Mouse (Mus musculus): ENCODE results near the gene B3galt4. TPM values are rescaled to one million over a fixed set of nuclear protein-coding genes. Genes with fewer than 3 reads are reported as not detected.

The B3galt4 gene
- total and polyA plus RNA-seq, 2 experiments from 2014 or later = 0.53 to 6.1 TPM

DNA sequence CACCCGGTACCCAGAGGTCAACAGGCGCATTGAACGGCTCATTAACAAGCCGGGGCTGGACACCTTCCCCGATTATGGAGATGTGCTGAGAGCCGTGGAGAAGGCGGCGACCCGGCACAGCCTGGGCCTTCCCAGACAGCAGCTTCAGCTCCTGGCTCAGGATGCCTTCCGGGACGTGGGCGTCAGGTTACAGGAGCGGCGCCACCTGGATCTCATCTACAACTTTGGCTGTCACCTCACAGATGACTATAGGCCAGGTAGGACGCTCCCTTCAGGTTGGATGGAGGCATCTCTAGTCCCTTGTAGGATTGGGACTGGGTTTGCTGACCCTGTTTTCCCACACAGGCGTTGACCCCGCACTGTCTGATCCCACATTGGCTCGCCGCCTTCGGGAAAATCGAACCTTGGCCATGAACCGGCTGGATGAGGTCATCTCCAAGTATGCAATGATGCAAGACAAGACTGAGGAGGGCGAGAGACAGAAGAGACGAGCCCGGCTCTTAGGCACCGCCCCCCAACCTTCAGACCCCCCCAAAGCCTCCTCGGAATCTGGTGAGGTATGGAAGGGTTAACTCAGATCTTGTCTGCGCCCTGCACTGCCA is 39.4 kb downstream of the B3galt4 start:
- Histone ChIP-seq H3K4me2 (ENCODE audit: low read depth, low read length) (no peak overlapping the region), H3K9me3 (replicated peaks; ENCODE audit: control insufficient read depth, low read length) (no peaks in the 10 kb centered on the region), H3K27me3 (ENCODE audit: control insufficient read depth, insufficient read depth, low read length) (no peaks in the 10 kb centered on the region), H3K4me1 (ENCODE audit: control insufficient read depth, insufficient read depth) (peaks cover 12% of the 10 kb centered on the region), H3K4me3 (ENCODE audit: low read depth, low read length) (no peak overlapping the region), H3K36me3 (replicated peaks; ENCODE audit: control insufficient read depth, insufficient read depth, low read length) (peaks cover 45% of the 10 kb centered on the region), H3K27ac (ENCODE audit: low read depth) (no peak overlapping the region), H3K9ac (replicated peaks; ENCODE audit: low read depth, low read length) (no peak overlapping the region)
- no peak for ATAC-seq (ENCODE audit: insufficient read depth, low read depth)
- TF ChIP-seq EP300 (IDR thresholded peaks at IDR 0.05; ENCODE audit: low read depth) = no peak
- no peak for DNase-seq (ENCODE audit: low spot score)
- WGBS = 88% methylated on average over 28 of the region's 28 CpGs

DNA sequence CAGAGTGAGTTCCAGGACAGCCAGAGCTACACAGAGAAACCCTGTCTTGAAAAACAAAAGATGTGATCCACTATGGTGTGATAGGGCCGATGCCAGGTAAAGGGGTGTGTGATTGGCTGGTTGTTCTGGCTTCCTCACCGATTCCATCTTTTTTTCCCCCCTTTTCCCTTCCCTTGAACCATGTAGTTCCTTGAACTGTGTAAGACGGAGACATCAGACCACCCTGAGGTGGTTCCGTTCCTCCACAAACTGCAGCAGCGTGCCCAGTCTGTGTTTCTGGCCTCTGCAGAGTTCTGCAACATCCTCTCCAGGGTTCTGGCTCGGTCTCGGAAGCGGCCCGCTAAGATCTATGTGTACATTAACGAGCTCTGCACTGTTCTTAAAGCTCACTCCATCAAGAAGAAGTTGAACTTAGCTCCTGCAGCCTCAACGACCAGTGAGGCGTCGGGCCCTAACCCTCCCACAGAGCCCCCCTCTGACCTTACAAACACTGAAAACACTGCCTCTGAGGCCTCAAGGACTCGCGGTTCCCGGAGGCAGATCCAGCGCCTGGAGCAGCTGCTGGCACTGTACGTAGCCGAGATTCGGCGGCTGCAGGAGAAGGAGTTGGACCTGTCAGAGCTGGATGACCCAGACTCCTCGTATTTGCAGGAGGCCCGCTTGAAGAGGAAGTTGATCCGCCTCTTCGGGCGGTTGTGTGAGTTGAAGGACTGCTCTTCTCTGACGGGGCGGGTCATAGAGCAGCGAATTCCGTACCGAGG is 40.1 kb downstream of the B3galt4 start:
- DNase-seq (ENCODE audit: low spot score) = no peak

DNA sequence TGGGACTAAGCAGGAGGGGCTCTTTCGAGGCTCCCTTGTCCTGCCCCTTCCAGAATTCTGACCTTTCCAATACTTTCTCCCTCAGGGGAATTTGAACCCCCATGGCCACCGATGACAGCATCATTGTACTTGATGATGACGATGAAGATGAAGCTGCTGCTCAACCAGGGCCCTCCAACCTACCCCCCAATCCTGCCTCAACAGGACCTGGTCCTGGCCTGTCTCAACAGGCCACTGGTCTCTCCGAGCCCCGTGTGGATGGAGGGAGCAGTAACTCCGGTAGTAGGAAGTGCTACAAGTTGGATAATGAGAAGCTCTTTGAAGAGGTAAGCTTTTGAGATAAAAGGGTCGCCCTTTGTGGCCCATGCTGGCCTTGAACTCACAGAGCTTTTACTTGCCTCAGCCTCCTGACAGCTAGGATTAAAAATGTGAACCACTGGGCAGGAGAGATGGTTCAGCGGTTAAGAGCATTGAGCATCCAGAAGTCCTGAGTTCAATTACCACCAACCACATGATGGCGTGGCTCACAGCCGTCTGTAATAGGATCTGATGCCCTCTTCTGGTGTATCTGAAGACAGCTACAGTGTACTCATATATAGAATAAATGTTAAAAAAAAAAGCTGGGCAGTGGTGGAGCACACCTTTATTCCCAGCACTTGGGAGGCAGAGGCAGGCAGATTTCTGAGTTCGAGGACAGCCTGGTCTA is 40.8 kb downstream of the B3galt4 start:
- Histone ChIP-seq H3K9ac (replicated peaks; ENCODE audit: low read depth, low read length) (peak overlapping the region; percentile 84; the same call in 1 of the 2 replicates), H3K36me3 (replicated peaks; ENCODE audit: control insufficient read depth, insufficient read depth, low read length) (peaks cover 45% of the 10 kb centered on the region), H3K27ac (ENCODE audit: low read depth) (peak overlapping the region; percentile 96), H3K4me3 (ENCODE audit: low read depth, low read length) (peak overlapping the region; percentile 93), H3K4me1 (ENCODE audit: control insufficient read depth, insufficient read depth) (peaks cover 8% of the 10 kb centered on the region), H3K9me3 (replicated peaks; ENCODE audit: control insufficient read depth, low read length) (no peaks in the 10 kb centered on the region), H3K27me3 (ENCODE audit: control insufficient read depth, insufficient read depth, low read length) (no peaks in the 10 kb centered on the region), H3K4me2 (ENCODE audit: low read depth, low read length) (peak overlapping the region; percentile 83)
- no peak for ATAC-seq (ENCODE audit: insufficient read depth, low read depth)
- TF ChIP-seq EP300 (IDR thresholded peaks at IDR 0.05; ENCODE audit: low read depth) (no peak), CTCF (IDR thresholded peaks at IDR 0.05; ENCODE audit: low read depth) (no peak)
- no peak for DNase-seq (ENCODE audit: low spot score)
- 39% methylated on average over 11 of the region's 11 CpGs for whole genome bisulfite sequencing

More for the DNA sequence above, 40.1 kb downstream of the B3galt4 start:
- H3K9me3 ChIP-seq (replicated peaks; ENCODE audit: control insufficient read depth, low read length) = no peaks in the 10 kb centered on the region
- peaks cover 45% of the 10 kb centered on the region for H3K36me3 ChIP-seq (replicated peaks; ENCODE audit: control insufficient read depth, insufficient read depth, low read length)
- no peak overlapping the region for H3K4me3 ChIP-seq (ENCODE audit: low read depth, low read length)
- 92% methylated on average over 31 of the region's 31 CpGs for WGBS
- no peak overlapping the region for H3K4me2 ChIP-seq (ENCODE audit: low read depth, low read length)
- peaks cover 8% of the 10 kb centered on the region for H3K4me1 ChIP-seq (ENCODE audit: control insufficient read depth, insufficient read depth)
- H3K27ac ChIP-seq (ENCODE audit: low read depth) = no peak overlapping the region
- H3K27me3 ChIP-seq (ENCODE audit: control insufficient read depth, insufficient read depth, low read length) = no peaks in the 10 kb centered on the region
- no peak for ATAC-seq (ENCODE audit: insufficient read depth, low read depth)
- TF ChIP-seq EP300 (IDR thresholded peaks at IDR 0.05; ENCODE audit: low read depth) (no peak), CTCF (IDR thresholded peaks at IDR 0.05; ENCODE audit: low read depth) (no peak)
- H3K9ac ChIP-seq (replicated peaks; ENCODE audit: low read depth, low read length) = no peak overlapping the region

DNA sequence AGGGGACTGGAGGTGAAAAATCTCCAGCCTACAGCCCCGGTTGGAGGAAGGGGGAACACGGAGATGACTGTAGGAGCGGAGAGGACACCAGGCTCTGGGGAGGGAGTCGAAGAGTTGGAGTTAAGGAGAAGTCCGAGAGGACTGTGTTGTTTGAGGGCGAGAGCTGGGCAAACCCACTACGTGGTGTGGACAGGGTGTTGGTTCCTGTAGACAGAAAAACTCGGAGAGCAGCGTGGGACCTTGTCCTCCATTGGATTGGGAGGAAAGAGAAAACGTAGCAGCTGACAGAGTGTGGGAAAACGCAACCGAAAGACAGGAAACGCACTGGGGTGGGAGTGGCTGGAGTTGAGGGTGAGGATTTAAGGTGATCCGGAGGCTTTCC is 41.4 kb downstream of the B3galt4 start:
- Histone ChIP-seq H3K4me2 (ENCODE audit: low read depth, low read length) (peak overlapping the region; percentile 83), H3K27ac (ENCODE audit: low read depth) (peak overlapping the region; percentile 96), H3K27me3 (ENCODE audit: control insufficient read depth, insufficient read depth, low read length) (no peaks in the 10 kb centered on the region), H3K9me3 (replicated peaks; ENCODE audit: control insufficient read depth, low read length) (no peaks in the 10 kb centered on the region), H3K4me1 (ENCODE audit: control insufficient read depth, insufficient read depth) (peaks cover 8% of the 10 kb centered on the region), H3K4me3 (ENCODE audit: low read depth, low read length) (peak overlapping the region; percentile 93), H3K36me3 (replicated peaks; ENCODE audit: control insufficient read depth, insufficient read depth, low read length) (peaks cover 41% of the 10 kb centered on the region), H3K9ac (replicated peaks; ENCODE audit: low read depth, low read length) (peak overlapping the region; percentile 84)
- ATAC-seq (ENCODE audit: insufficient read depth, low read depth) (no peak), DNase-seq (ENCODE audit: low spot score) (peak; percentile 21)
- TF ChIP-seq EP300 (IDR thresholded peaks at IDR 0.05; ENCODE audit: low read depth) (no peak), CTCF (IDR thresholded peaks at IDR 0.05; ENCODE audit: low read depth) (no peak)
- WGBS = under 1% methylated on average over 14 of the region's 14 CpGs

DNA sequence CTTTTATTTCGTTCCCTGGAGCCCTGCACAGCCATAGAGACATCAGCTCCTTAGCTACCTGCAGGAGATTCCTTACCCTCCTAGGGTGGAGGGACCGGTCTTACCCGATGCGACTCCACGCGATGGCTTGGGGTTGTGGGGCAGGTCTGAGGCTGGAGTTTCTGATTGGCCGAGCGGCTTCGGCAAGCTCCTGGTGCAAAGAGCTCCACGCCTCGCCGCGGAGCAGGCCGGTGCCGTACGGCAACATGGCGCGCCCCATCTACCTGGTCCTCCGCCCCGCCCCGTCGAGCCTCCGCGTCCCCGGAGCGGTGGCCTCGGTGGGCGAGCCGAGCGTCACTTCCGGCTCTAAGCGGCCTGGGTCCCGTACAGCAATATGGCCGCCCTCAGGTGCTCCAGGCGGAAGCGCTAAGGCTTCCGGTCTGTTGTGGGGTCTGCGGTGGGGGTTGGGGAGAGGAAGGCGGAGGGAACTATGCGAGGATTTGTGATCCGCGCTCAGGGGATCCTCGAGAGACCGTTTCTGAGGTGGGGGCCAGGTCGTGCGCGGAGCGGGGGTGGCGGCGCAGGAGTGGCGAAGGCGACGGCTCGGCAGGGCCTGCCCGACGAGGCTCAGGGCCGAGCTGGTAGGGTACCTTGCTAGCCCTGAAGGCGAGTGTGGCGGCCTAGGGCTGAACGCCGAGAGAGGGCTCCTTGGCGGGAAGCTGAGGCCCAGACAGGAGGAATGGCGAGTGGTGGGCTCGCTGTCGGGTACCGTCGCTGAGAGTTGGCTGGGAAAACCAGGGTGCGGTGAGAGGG is 42.0 kb downstream of the B3galt4 start, which contains the start of gene Daxx:
TSS of gene Daxx (plus strand) at position 338 of the 792 bp plus-strand sequence.
- no peak for TF ChIP-seq CTCF (IDR thresholded peaks at IDR 0.05; ENCODE audit: low read depth)
- TF ChIP-seq EP300 (IDR thresholded peaks at IDR 0.05; ENCODE audit: low read depth) = peak; percentile 77; the same call in 1 of the 2 replicates
- H3K27me3 ChIP-seq (ENCODE audit: control insufficient read depth, insufficient read depth, low read length) = no peaks in the 10 kb centered on the region
- peak; percentile 97 for ATAC-seq (ENCODE audit: insufficient read depth, low read depth)
- H3K4me2 ChIP-seq (ENCODE audit: low read depth, low read length) = peak within 1 kb of the TSS; percentile 83
- under 1% methylated on average over 68 of the region's 68 CpGs for WGBS
- H3K9me3 ChIP-seq (replicated peaks; ENCODE audit: control insufficient read depth, low read length) = no peaks in the 10 kb centered on the region
- H3K4me1 ChIP-seq (ENCODE audit: control insufficient read depth, insufficient read depth) = peaks cover 8% of the 10 kb centered on the region
- H3K9ac ChIP-seq (replicated peaks; ENCODE audit: low read depth, low read length) = peak within 1 kb of the TSS; percentile 84
- H3K4me3 ChIP-seq (ENCODE audit: low read depth, low read length) = peak within 1 kb of the TSS; percentile 93
- peak within 1 kb of the TSS; percentile 96 for H3K27ac ChIP-seq (ENCODE audit: low read depth)
- DNase-seq (ENCODE audit: low spot score) = peak; percentile 96
- H3K36me3 ChIP-seq (replicated peaks; ENCODE audit: control insufficient read depth, insufficient read depth, low read length) = peaks cover 35% of the 10 kb centered on the region

Measured in heart, postnatal 0 days (tissue).